Mouse (Mus musculus) cerebellum, adult 2 months (tissue): ENCODE data around the gene Dnm3.

Source experiments
- CTCF ChIP-seq: fragments of 200-500 bp; IDR thresholded peaks from 2 replicates; pipeline ENCODE4 v1.5.1; 2011; ENCODE audit warnings: low read depth, mild to moderate bottlenecking, control low read depth, low read length, moderate library complexity, borderline replicate concordance; ENCODE audit not compliant: insufficient read depth
- POLR2A ChIP-seq: fragments of 200-500 bp; IDR thresholded peaks from 2 replicates; pipeline ENCODE4 v1.6.1; 2011; ENCODE audit warnings: low read length, control low read depth, borderline replicate concordance; ENCODE audit not compliant: insufficient read depth

- TF ChIP-seq POLR2A = no peak
- no peak for TF ChIP-seq CTCF
These were observed 131.3 kb downstream of the Dnm3 start for GRCm38 (mm10) chr1:162346456-162347011.
